ENCODE assay signal across 9 mouse cellular contexts in the genomic region with DNA sequence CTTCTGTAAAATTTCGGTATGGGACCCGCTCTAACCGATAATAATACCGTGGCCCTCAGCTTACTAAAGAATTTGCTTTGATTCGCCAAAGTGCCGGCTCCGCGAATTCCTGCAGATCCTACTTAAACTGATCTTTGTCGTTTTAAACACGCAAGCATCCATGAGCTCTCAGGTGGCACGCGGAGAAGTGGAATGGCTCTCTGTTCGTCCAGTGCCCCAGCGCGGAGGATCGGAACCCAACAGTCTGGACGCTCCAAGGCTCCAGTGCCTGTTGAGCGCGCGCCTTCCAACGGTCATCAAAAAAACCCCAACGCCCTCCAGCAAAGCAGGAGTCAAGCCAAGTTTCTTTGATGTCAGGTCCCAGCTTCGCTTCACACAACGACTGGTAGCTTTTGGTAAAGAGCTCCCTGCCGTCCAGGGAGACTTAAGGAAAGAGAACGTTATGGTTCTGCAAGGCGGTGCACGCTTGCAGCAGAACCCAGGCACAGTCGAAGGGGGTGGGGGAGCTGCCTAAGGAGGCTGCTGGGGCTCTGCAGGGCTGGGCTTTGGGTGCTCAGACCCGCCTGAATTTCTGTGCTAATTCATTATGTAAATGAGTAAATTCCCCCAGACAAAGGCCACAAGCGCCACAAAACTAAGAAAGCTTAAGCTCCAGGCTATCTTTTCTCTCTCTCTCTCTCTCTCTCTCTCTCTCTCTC. TPM values are rescaled to one million over a fixed set of nuclear protein-coding genes. Genes with fewer than 3 reads are reported as not detected.
DNase-seq lines count a peak whose midpoint lies in the region; ATAC-seq and TF ChIP-seq lines count a peak whose summit lies in the region.
"Had no signal": no experiment of that assay in that cellular context is flagged by ENCODE, and none has a peak within 500 bp of the region (broad histone marks: within the 10 kb centered on the region; RNA-seq: fewer than 3 reads in every experiment).

No protein-coding gene starts in this region.

- H3K27me3 ChIP-seq in heart, embryonic 16.5 days (ENCODE audit: control insufficient read depth, insufficient read depth, low read length) = peaks cover 28% of the 10 kb centered on the region
- peaks cover 17% of the 10 kb centered on the region for H3K27me3 ChIP-seq in liver, embryonic 14.5 days (ENCODE audit: control insufficient read depth, insufficient read depth, low read length)
- peaks cover 12% of the 10 kb centered on the region for H3K27me3 ChIP-seq in stomach, embryonic 14.5 days (ENCODE audit: control insufficient read depth, insufficient read depth, low read length)

- no peak for TF ChIP-seq EP300 in liver, embryonic 14.5 days (IDR thresholded peaks at IDR 0.05; ENCODE audit: low read depth)

- peak overlapping the region; percentile 59 for H3K4me3 ChIP-seq in heart, embryonic 16.5 days (ENCODE audit: low read length)
- peak overlapping the region; percentile 1 to 20; a peak in 2 of 4 replicates for H3K4me3 ChIP-seq in liver, embryonic 14.5 days (ENCODE audit: insufficient read depth in 1 of 2, low read depth in 2 of 2, low read length in 2 of 2)
- peak overlapping the region; percentile 39 for H3K4me3 ChIP-seq in stomach, embryonic 14.5 days (ENCODE audit: low read depth, low read length)

- peaks cover 7% of the 10 kb centered on the region; the same call in 1 of the 2 replicates for H3K4me1 ChIP-seq in heart, embryonic 16.5 days (ENCODE audit: control insufficient read depth, insufficient read depth, low read length)
- no peaks in the 10 kb centered on the region for H3K4me1 ChIP-seq in liver, embryonic 14.5 days (replicated peaks; ENCODE audit: control insufficient read depth in 2 of 2, insufficient read depth in 2 of 2, low read length in 1 of 2)
- H3K4me1 ChIP-seq in stomach, embryonic 14.5 days (ENCODE audit: control insufficient read depth, insufficient read depth, low read length) = 0 out of 2 replicates have a peak, but pooled peaks cover 5% of the 10 kb centered on the region

- H3K36me3 ChIP-seq in heart, embryonic 16.5 days (ENCODE audit: control insufficient read depth, insufficient read depth) = no peaks in the 10 kb centered on the region
- H3K36me3 ChIP-seq in liver, embryonic 14.5 days (replicated peaks; ENCODE audit: control insufficient read depth, insufficient read depth, low read depth) = no peaks in the 10 kb centered on the region
- no peaks in the 10 kb centered on the region for H3K36me3 ChIP-seq in stomach, embryonic 14.5 days (ENCODE audit: control insufficient read depth, insufficient read depth, low read length)

- ATAC-seq in heart, embryonic 16.5 days (replicated peaks; ENCODE audit: extremely low read depth, insufficient read depth, low FRiP score) = no peak
- ATAC-seq in liver, embryonic 14.5 days (ENCODE audit: insufficient read depth) = no peak
- ATAC-seq in stomach, embryonic 14.5 days (ENCODE audit: insufficient number of reproducible peaks, insufficient read depth, low FRiP score, low read depth) = no peak

- no peak for TF ChIP-seq CTCF in liver, embryonic 14.5 days (IDR thresholded peaks at IDR 0.05; ENCODE audit: low read depth)

- H3K9me3 ChIP-seq in heart, embryonic 16.5 days (replicated peaks; ENCODE audit: control insufficient read depth, low read length) = peaks cover 2% of the 10 kb centered on the region; the same call in 1 of the 2 replicates
- H3K9me3 ChIP-seq in liver, embryonic 14.5 days (ENCODE audit: control insufficient read depth, low read length) = no peaks in the 10 kb centered on the region
- H3K9me3 ChIP-seq in stomach, embryonic 14.5 days (ENCODE audit: control insufficient read depth, low read depth, low read length) = no peaks in the 10 kb centered on the region

- DNase-seq in cerebellum, postnatal 25 days = peak; percentile 15 to 27
- DNase-seq in cerebellum, adult 11-12 months = no peak
- peak; percentile 11 for DNase-seq in Muller cell, postnatal 12 days (ENCODE audit: inconsistent ontology term)
- no peak for DNase-seq in liver, embryonic 14.5 days (ENCODE audit: low read depth in 3 of 3, low spot score in 3 of 3)
- DNase-seq in ovary, adult 18-20 months (ENCODE audit: low spot score) = no peak
- DNase-seq in right cerebral cortex, adult 18-20 months = no peak

- no peak overlapping the region for H3K27ac ChIP-seq in heart, embryonic 16.5 days (ENCODE audit: low read length)
- no peak overlapping the region for H3K27ac ChIP-seq in liver, embryonic 14.5 days
- no peak overlapping the region for H3K27ac ChIP-seq in stomach, embryonic 14.5 days (ENCODE audit: low read length)

- no peak overlapping the region for H3K9ac ChIP-seq in heart, embryonic 16.5 days (ENCODE audit: low read length)
- H3K9ac ChIP-seq in liver, embryonic 14.5 days (replicated peaks) = no peak overlapping the region
- no peak overlapping the region for H3K9ac ChIP-seq in stomach, embryonic 14.5 days (replicated peaks; ENCODE audit: low read depth, low read length)

- peak overlapping the region; percentile 82 for H3K4me2 ChIP-seq in heart, embryonic 16.5 days (ENCODE audit: low read depth, low read length)
- peak overlapping the region; percentile 52 for H3K4me2 ChIP-seq in liver, embryonic 14.5 days (ENCODE audit: low read depth)
- H3K4me2 ChIP-seq in stomach, embryonic 14.5 days (replicated peaks; ENCODE audit: low read depth, low read length) = peak overlapping the region; percentile 86

- WGBS in heart, embryonic 16.5 days = 2% methylated on average over 31 of the region's 31 CpGs
- under 1% methylated on average over 31 of the region's 31 CpGs for WGBS in liver, embryonic 14.5 days (ENCODE audit: insufficient replicate concordance)
- under 1% methylated on average over 31 of the region's 31 CpGs for WGBS in stomach, embryonic 14.5 days

RNA-seq across cellular contexts. Expression of gene Lrat, which starts 0.6 kb away (rescaled TPM):
- 0.14 and 0.20 TPM in 2 replicates for polyA plus RNA-seq in heart, embryonic 16.5 days (2015; fragmentation: Nextera tagmentation; extraction: Ambion mirVana)
- 0.58 and 0.69 TPM in 2 replicates for polyA plus RNA-seq in liver, embryonic 14.5 days (2012; rRNA removed)
- 0.68 and 1.2 TPM in 2 replicates for polyA plus RNA-seq in liver, embryonic 14.5 days (2014; fragmentation: Nextera tagmentation; extraction: Ambion mirVana)
- 0.36 and 0.43 TPM in 2 replicates for polyA plus RNA-seq in stomach, embryonic 14.5 days (2014; fragmentation: Nextera tagmentation; extraction: Ambion mirVana)
- polyA plus RNA-seq: erythroblast, embryonic 14.5 days had no signal

RNA-seq across cellular contexts. Expression of gene Rbm46, which starts 28.1 kb away (rescaled TPM):
- polyA plus RNA-seq in heart, embryonic 16.5 days (2015; fragmentation: Nextera tagmentation; extraction: Ambion mirVana) = 1.4 and 1.6 TPM in 2 replicates
- 0.22 and 0.24 TPM in 2 replicates for polyA plus RNA-seq in liver, embryonic 14.5 days (2012; rRNA removed)
- polyA plus RNA-seq in liver, embryonic 14.5 days (2014; fragmentation: Nextera tagmentation; extraction: Ambion mirVana) = 0.82 and 0.89 TPM in 2 replicates
- 8.6 and 9.0 TPM in 2 replicates for polyA plus RNA-seq in stomach, embryonic 14.5 days (2014; fragmentation: Nextera tagmentation; extraction: Ambion mirVana)
- polyA plus RNA-seq: erythroblast, embryonic 14.5 days had no signal

Comparison
In these comparisons a context has a peak if more than half of its experiments do, and no peak if none do; other contexts are left out.
1. DNase-seq: peak in cerebellum, postnatal 25 days (2 of 2) and Muller cell, postnatal 12 days (single experiment); none in cerebellum, adult 11-12 months (single experiment), liver, embryonic 14.5 days (0 of 3), ovary, adult 18-20 months (single experiment) and right cerebral cortex, adult 18-20 months (single experiment).
2. Peak in every context shown above with its lines, with median percentiles within 50 percentile points of each other: H3K4me2 ChIP-seq and H3K4me3 ChIP-seq.